Mouse (Mus musculus) MEL (cell line): ENCODE measurements around the gene D1Ertd622e.

Source experiments
- CHD1 ChIP-seq: IDR thresholded peaks from 2 replicates; pipeline ENCODE4 v1.6.1; 2012; ENCODE audit warnings: low read depth, mild to moderate bottlenecking, inconsistent platforms, low read length, improper control_type of control experiment
- CTCF ChIP-seq, 3 experiments: IDR thresholded peaks in 2 of 3; conservative IDR thresholded peaks in 1 of 3; 2 replicates each; pipeline ENCODE4 v1.5.1; 2011 to 2012; ENCODE audit warnings: low read length in 3 of 3, low read depth in 2 of 3, mild to moderate bottlenecking in 2 of 3, improper control_type of control experiment in 1 of 3, inconsistent platforms in 1 of 3, mixed read lengths in 1 of 3, moderate library complexity in 1 of 3; ENCODE audit not compliant: control insufficient read depth in 1 of 3, insufficient read depth in 1 of 3, poor library complexity in 1 of 3, severe bottlenecking in 1 of 3
- EP300 ChIP-seq, 2 experiments: IDR thresholded peaks; 2 replicates each; pipeline ENCODE4 v1.6.1; 2011; ENCODE audit warnings: improper control_type of control experiment in 2 of 2, low read length in 2 of 2, low read depth in 1 of 2, mild to moderate bottlenecking in 1 of 2
- GABPA ChIP-seq: IDR thresholded peaks from 2 replicates; pipeline ENCODE4 v1.6.1; 2012; ENCODE audit warnings: low read depth, mild to moderate bottlenecking, inconsistent platforms, low read length, improper control_type of control experiment, moderate library complexity
- HCFC1 ChIP-seq: IDR thresholded peaks from 2 replicates; pipeline ENCODE4 v1.6.1; 2012; ENCODE audit warnings: low read depth, mild to moderate bottlenecking, inconsistent platforms, low read length, improper control_type of control experiment, moderate library complexity
- MAFK ChIP-seq: IDR thresholded peaks from 2 replicates; pipeline ENCODE4 v1.6.1; 2011; ENCODE audit warnings: low read depth, mild to moderate bottlenecking, low read length, improper control_type of control experiment, borderline replicate concordance
- MYC ChIP-seq: IDR thresholded peaks from 2 replicates; pipeline ENCODE4 v1.6.1; 2011; ENCODE audit warnings: low read depth, mild to moderate bottlenecking, low read length, improper control_type of control experiment, moderate library complexity
- POLR2A ChIP-seq, 2 experiments: IDR thresholded peaks; 2 replicates each; pipeline ENCODE4 v1.6.1; 2011 to 2012; ENCODE audit warnings: low read length in 2 of 2, mild to moderate bottlenecking in 2 of 2, control low read depth in 1 of 2, improper control_type of control experiment in 1 of 2, low read depth in 1 of 2, moderate library complexity in 1 of 2; ENCODE audit not compliant: control insufficient read depth in 1 of 2, insufficient read depth in 1 of 2, poor library complexity in 1 of 2
- TCF12 ChIP-seq: IDR thresholded peaks from 2 replicates; pipeline ENCODE4 v1.6.1; 2014; ENCODE audit warnings: low read depth, mild to moderate bottlenecking, inconsistent platforms, low read length, improper control_type of control experiment, moderate library complexity
- ZNF384 ChIP-seq: IDR thresholded peaks from 2 replicates; pipeline ENCODE4 v1.6.1; 2012; ENCODE audit warnings: low read depth, mild to moderate bottlenecking, inconsistent platforms, low read length, improper control_type of control experiment

DNA sequence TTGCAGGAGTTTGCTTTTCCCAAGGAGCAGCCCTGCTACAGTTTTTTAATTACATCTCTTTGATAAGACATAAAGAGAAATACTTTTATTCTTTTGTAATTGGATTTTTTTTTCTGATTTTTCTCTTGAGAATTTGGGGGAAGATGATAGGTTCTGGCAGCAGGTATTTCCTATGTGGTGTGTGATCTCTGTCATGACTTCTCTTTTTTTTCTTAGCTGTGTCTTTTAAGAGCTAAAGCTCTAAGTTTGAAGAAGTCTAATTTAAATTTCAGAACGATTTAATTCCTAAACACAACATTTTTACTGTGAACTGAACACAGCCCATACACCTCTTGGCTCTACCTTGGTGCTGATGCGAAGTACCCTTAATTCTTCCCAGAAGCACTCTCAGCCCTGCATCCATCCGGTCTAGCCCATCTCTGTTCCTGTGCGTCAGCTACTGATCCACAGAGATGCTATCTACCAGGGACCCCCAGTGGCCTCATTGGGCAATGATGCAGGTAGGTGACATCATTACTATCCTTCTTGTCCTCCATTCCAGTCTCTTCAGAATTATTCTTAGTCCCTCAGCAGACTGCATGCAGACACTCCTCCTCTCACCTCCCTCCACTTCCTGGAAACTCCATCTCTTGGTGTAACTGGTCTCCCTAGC is 14.8 kb upstream of the D1Ertd622e start:
- no peak for TF ChIP-seq TCF12
- TF ChIP-seq POLR2A (IDR thresholded peaks at IDR 0.05; ENCODE audit: control insufficient read depth in 1 of 2, insufficient read depth in 1 of 2, low read depth in 1 of 2, low read length in 2 of 2, poor library complexity in 1 of 2) = no peak
- TF ChIP-seq CTCF (IDR thresholded peaks at IDR 0.05 in 2 of 3, conservative IDR thresholded peaks at IDR 0.05 in 1 of 3; ENCODE audit: control insufficient read depth in 1 of 3, insufficient read depth in 1 of 3, low read depth in 2 of 3, low read length in 3 of 3, poor library complexity in 1 of 3, severe bottlenecking in 1 of 3) = no peak
- TF ChIP-seq MYC = peak; percentile 15; the same call in 1 of the 2 replicates
- TF ChIP-seq EP300 (IDR thresholded peaks at IDR 0.05; ENCODE audit: low read depth in 1 of 2, low read length in 2 of 2) = no peak
- no peak for TF ChIP-seq HCFC1
- TF ChIP-seq GABPA = no peak
- TF ChIP-seq MAFK = no peak
- TF ChIP-seq CHD1 = no peak
- peak; percentile 63 for TF ChIP-seq ZNF384
